Mouse (Mus musculus) cerebellum, adult (tissue): ENCODE measurements around the gene Qdpr.

Source experiments
- ATAC-seq: cut with Nextera tagmentation; 2 replicates; pipeline ENCODE4 v1.9.2; 2017; ENCODE audit warnings: mild to moderate bottlenecking, moderate library complexity, mixed read lengths; ENCODE audit not compliant: insufficient number of reproducible peaks, low FRiP score, low TSS enrichment

Qdpr gene

DNA sequence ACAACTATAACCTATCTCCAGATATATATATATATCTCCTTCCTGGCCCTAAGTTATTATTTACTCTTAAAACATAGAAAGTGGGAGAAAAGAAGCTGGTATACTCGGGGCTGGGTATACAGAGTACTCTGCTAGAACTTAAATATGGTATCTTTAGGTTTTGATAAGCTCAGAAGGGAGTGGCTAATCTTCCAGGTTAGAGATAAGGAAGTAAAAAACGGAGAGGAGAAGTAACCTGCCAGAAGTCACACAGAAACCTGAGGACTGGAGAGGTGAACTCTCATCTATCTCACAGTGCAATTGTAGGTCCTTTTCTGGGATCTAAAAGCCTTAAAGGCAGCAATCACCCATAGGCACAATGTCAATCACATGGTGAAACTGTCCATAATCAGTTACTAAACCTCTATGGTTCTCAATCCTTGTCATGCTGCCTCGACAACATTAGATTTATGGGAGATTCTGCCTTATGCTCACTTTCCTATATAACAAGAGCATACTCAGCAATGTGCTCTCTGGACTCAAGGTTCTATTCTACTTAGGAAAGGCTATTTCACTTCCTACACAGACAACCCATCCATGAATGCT, 32.1 kb downstream of the Qdpr start:
- ATAC-seq = no peak

GRCm38 (mm10) chr5:45416478-45416877, 33.6 kb downstream of the Qdpr start:
- ATAC-seq = no peak

DNA sequence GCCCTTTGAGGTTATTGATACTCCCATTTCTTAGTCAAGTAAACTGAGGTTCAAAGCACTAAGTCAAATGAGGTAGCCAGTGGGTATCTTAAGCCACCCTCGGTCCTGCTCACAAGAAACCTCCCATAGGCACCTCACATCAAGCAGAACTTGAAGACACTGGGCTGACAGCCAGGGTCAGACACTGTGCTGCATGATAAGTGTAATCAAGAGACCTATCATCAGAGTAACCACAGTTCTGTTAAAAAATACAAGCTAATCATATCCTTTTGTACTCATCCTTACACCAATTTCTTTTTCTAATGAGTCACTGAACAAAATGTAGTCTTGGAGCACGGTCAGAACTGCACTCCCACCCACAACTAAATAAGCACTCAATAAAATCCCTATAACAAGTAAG, 43.9 kb downstream of the Qdpr start:
- ATAC-seq = no peak

DNA sequence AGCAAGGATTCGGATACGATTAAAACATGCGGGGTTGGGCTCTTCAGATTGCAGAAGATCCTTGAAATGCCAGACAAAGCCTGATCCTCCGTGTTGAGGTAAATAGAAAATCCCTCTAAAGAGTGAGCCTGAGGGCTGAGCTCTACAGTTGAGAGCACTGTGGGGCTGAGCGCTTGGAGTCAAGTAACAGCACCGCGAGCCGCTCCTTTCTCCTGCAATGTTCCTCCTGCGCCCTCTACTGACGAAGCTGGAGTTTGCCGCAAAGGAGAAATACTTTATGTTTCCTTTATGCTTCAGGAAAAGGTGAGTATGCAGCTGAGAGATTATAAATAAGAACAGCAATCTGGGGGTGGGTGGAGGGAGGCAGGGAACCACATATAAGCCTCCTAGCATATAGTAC, 47.4 kb downstream of the Qdpr start:
- peak; percentile 90 for ATAC-seq

DNA sequence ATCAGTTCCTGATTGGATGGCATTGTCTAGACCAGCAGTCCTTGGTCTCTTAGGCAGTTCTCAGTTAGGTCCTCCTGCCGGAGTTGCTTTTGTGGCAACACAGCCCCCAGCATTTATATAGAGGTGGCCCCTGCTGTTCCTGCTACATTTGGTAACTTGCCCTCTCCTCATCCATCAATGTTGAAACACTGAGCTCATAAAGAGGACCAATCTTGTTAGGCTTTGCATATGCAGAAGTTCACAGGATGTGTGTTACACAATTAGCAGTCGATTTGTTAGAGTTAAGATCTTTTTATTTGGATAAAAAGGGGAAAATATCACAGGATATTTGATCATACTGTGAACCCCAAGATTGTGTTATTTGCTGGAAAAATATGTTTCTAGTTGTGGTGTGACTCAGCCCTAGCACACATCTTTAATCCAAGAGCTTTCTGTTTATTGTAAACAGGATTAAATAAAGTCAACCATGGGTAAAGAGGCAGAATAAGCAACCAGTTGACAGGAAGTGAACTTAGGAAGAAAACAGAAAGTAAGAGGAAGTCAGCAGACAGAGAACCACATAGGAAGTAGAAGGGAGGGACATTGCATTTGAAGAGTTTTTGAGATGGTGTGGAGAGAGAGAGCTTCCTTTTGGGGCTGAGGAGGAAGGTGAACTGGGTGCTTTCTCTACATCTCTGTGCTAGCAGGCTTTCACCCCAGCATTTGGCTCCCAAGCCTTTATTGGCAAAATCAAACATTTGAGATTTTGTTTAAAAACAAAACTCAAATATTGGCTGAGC, 65.8 kb downstream of the Qdpr start:
- no peak for ATAC-seq
